Mouse (Mus musculus): ENCODE results near the gene Ppdpf.

GRCm38 (mm10) chr2:181201606-181202005 is 14.6 kb downstream of the Ppdpf start:
- TF ChIP-seq POLR2A (IDR thresholded peaks at IDR 0.05; ENCODE audit: borderline replicate concordance, low read depth, low read length) (no peak), CTCF (IDR thresholded peaks at IDR 0.05; ENCODE audit: low read depth, low read length) (no peak)
